ENCODE assay signal across 8 mouse cellular contexts in the genomic region with DNA sequence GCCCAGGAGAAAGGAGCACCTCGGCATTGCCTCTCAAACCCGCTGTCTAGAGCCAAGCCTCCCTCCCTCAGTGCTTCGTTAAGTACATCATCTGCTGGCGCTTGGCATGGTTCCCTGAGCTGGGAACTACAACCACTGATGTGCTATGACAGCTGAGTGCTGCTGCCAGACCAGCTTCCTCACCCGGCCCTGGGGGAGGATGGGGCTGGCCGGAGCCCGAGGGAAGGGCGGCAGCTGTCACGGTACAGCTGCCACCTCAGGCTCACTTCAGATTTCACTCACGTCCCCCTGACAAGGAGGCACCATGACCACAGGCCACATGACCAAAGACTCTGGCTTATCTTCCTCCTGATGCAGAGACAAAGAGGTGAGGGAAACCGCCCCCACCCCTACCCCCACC. TPM values are rescaled to one million over a fixed set of nuclear protein-coding genes. Genes with fewer than 3 reads are reported as not detected.
DNase-seq lines count a peak whose midpoint lies in the region; ATAC-seq and TF ChIP-seq lines count a peak whose summit lies in the region.

No protein-coding gene starts in this region.

- H3K27ac ChIP-seq in limb, embryonic 12.5 days = peak overlapping the region; percentile 59
- no peak overlapping the region for H3K27ac ChIP-seq in limb, embryonic 10.5 days
- H3K27ac ChIP-seq in hindbrain, postnatal 0 days = no peak overlapping the region
- H3K27ac ChIP-seq in left cerebral cortex, adult 2 months = no peak overlapping the region; the same call in 1 of the 2 replicates
- peak overlapping the region; percentile 77 for H3K27ac ChIP-seq in midbrain, embryonic 10.5 days (replicated peaks)
- H3K27ac ChIP-seq in stomach, embryonic 16.5 days (ENCODE audit: low read length) = peak overlapping the region; percentile 83

- no peak overlapping the region for H3K9ac ChIP-seq in limb, embryonic 12.5 days (replicated peaks)
- H3K9ac ChIP-seq in hindbrain, postnatal 0 days (replicated peaks; ENCODE audit: low read length) = no peak overlapping the region
- no peak overlapping the region for H3K9ac ChIP-seq in stomach, embryonic 16.5 days (ENCODE audit: low read length)

- no peak overlapping the region for H3K4me3 ChIP-seq in limb, embryonic 12.5 days (replicated peaks)
- no peak overlapping the region for H3K4me3 ChIP-seq in limb, embryonic 10.5 days
- no peak overlapping the region for H3K4me3 ChIP-seq in hindbrain, postnatal 0 days (ENCODE audit: low read length)
- no peak overlapping the region for H3K4me3 ChIP-seq in left cerebral cortex, adult 2 months
- no peak overlapping the region for H3K4me3 ChIP-seq in midbrain, embryonic 10.5 days
- no peak overlapping the region for H3K4me3 ChIP-seq in stomach, embryonic 16.5 days (replicated peaks; ENCODE audit: low read length)

- 21% methylated on average over 11 of the region's 11 CpGs for WGBS in limb, embryonic 12.5 days
- WGBS in limb, embryonic 10.5 days = 50% methylated on average over 11 of the region's 11 CpGs
- 14% methylated on average over 11 of the region's 11 CpGs for WGBS in hindbrain, postnatal 0 days
- 61% methylated on average over 11 of the region's 11 CpGs for WGBS in midbrain, embryonic 10.5 days
- 13% methylated on average over 11 of the region's 11 CpGs for WGBS in stomach, embryonic 16.5 days

- peak; percentile 58 for ATAC-seq in limb, embryonic 12.5 days (ENCODE audit: insufficient number of reproducible peaks, insufficient read depth, low FRiP score, low TSS enrichment, low read depth)
- peak; percentile 84 for ATAC-seq in hindbrain, postnatal 0 days
- ATAC-seq in stomach, embryonic 16.5 days (ENCODE audit: insufficient read depth, low FRiP score) = peak; percentile 48; the same call in 1 of the 2 replicates

- no peak for TF ChIP-seq CTCF in hindbrain, postnatal 0 days (IDR thresholded peaks at IDR 0.05; ENCODE audit: low read depth)
- TF ChIP-seq CTCF in left cerebral cortex, adult 2 months (IDR thresholded peaks at IDR 0.05) = no peak

- H3K36me3 ChIP-seq in limb, embryonic 12.5 days = no peaks in the 10 kb centered on the region
- peaks cover 10% of the 10 kb centered on the region for H3K36me3 ChIP-seq in limb, embryonic 10.5 days
- H3K36me3 ChIP-seq in hindbrain, postnatal 0 days (ENCODE audit: insufficient read depth, low read length) = no peaks in the 10 kb centered on the region
- H3K36me3 ChIP-seq in midbrain, embryonic 10.5 days = no peaks in the 10 kb centered on the region
- H3K36me3 ChIP-seq in stomach, embryonic 16.5 days (ENCODE audit: control insufficient read depth, insufficient read depth, low read length) = no peaks in the 10 kb centered on the region

- H3K4me2 ChIP-seq in limb, embryonic 12.5 days = no peak overlapping the region; the same call in 1 of the 2 replicates
- no peak overlapping the region for H3K4me2 ChIP-seq in hindbrain, postnatal 0 days (ENCODE audit: low read depth, low read length)
- H3K4me2 ChIP-seq in stomach, embryonic 16.5 days (ENCODE audit: low read depth, low read length) = peak overlapping the region; percentile 23

- no peak for DNase-seq in limb, embryonic 10.5 days (ENCODE audit: low spot score)
- peak; percentile 65 to 79 for DNase-seq in cerebellum, postnatal 14 days
- peak; percentile 79 to 84 for DNase-seq in gastrocnemius, postnatal 36 days
- peak; percentile 90 for DNase-seq in hindbrain, postnatal 0 days (ENCODE audit: low spot score)
- DNase-seq in left cerebral cortex, adult 2 months (ENCODE audit: extremely low spot score in 1 of 2, low spot score in 2 of 2) = peak; percentile 70 to 74
- peak; percentile 35 for DNase-seq in midbrain, embryonic 10.5 days (ENCODE audit: low spot score)

- intact Hi-C loops in gastrocnemius, postnatal 36 days (cut with DNase I) = loop anchor here (5.0 kb wide), 1 partner anchor 54 kb away; no protein-coding TSS in a partner anchor
- intact Hi-C loops in left cerebral cortex, adult 2 months (cut with DNase I) = no loop called here

- no peaks in the 10 kb centered on the region for H3K9me3 ChIP-seq in limb, embryonic 12.5 days
- H3K9me3 ChIP-seq in limb, embryonic 10.5 days (replicated peaks) = no peaks in the 10 kb centered on the region
- H3K9me3 ChIP-seq in hindbrain, postnatal 0 days (ENCODE audit: low read length) = no peaks in the 10 kb centered on the region
- H3K9me3 ChIP-seq in midbrain, embryonic 10.5 days (replicated peaks) = no peaks in the 10 kb centered on the region
- no peaks in the 10 kb centered on the region for H3K9me3 ChIP-seq in stomach, embryonic 16.5 days (replicated peaks; ENCODE audit: control insufficient read depth, low read length)

- H3K4me1 ChIP-seq in limb, embryonic 12.5 days (replicated peaks) = peaks cover 85% of the 10 kb centered on the region
- peaks cover 82% of the 10 kb centered on the region for H3K4me1 ChIP-seq in limb, embryonic 10.5 days
- H3K4me1 ChIP-seq in hindbrain, postnatal 0 days (ENCODE audit: insufficient read depth, low read length) = peaks cover 31% of the 10 kb centered on the region
- H3K4me1 ChIP-seq in midbrain, embryonic 10.5 days = peaks cover 57% of the 10 kb centered on the region
- H3K4me1 ChIP-seq in stomach, embryonic 16.5 days (ENCODE audit: control insufficient read depth, insufficient read depth, low read length) = peaks cover 52% of the 10 kb centered on the region

- H3K27me3 ChIP-seq in limb, embryonic 12.5 days = no peaks in the 10 kb centered on the region
- no peaks in the 10 kb centered on the region for H3K27me3 ChIP-seq in limb, embryonic 10.5 days (ENCODE audit: low read depth, poor library complexity, severe bottlenecking)
- no peaks in the 10 kb centered on the region for H3K27me3 ChIP-seq in hindbrain, postnatal 0 days (ENCODE audit: insufficient read depth, low read length)
- H3K27me3 ChIP-seq in midbrain, embryonic 10.5 days (ENCODE audit: low read depth, poor library complexity, severe bottlenecking) = no peaks in the 10 kb centered on the region
- H3K27me3 ChIP-seq in stomach, embryonic 16.5 days (ENCODE audit: control insufficient read depth, insufficient read depth, low read length) = no peaks in the 10 kb centered on the region

RNA-seq across cellular contexts. Expression of gene Shb, which starts 59.1 kb away (rescaled TPM):
- polyA plus RNA-seq in limb, embryonic 12.5 days (2016; fragmentation: Nextera tagmentation; extraction: Ambion mirVana) = 6.6 and 8.3 TPM in 2 replicates
- 4.3 and 4.8 TPM in 2 replicates for polyA plus RNA-seq in limb, embryonic 10.5 days (2016; fragmentation: Nextera tagmentation; extraction: Ambion mirVana)
- 1 to 10 TPM; 6.3 to 6.7 TPM for total RNA-seq in gastrocnemius, postnatal 36 days (2021)
- 29.0 and 33.6 TPM in 2 replicates for total RNA-seq in hindbrain, postnatal 0 days (2014; rRNA removed)
- 5.5 and 6.1 TPM in 2 replicates for polyA plus RNA-seq in hindbrain, postnatal 0 days (2015; fragmentation: Nextera tagmentation; extraction: Ambion mirVana)
- 10 to 100 TPM; 11.0 to 11.6 TPM for total RNA-seq in left cerebral cortex, adult 2 months (2021)
- 1.2 and 2.5 TPM in 2 replicates for polyA plus RNA-seq in midbrain, embryonic 10.5 days (2016; fragmentation: Nextera tagmentation; extraction: Ambion mirVana)
- 2.1 and 2.7 TPM in 2 replicates for polyA plus RNA-seq in stomach, embryonic 16.5 days (2015; fragmentation: Nextera tagmentation; extraction: Ambion mirVana)

Comparison
In these comparisons a context has a peak if more than half of its experiments do, and no peak if none do; other contexts are left out.
1. H3K27ac ChIP-seq: peak in limb, embryonic 12.5 days (single experiment), midbrain, embryonic 10.5 days (single experiment) and stomach, embryonic 16.5 days (single experiment); none in limb, embryonic 10.5 days (single experiment), hindbrain, postnatal 0 days (single experiment) and left cerebral cortex, adult 2 months (single experiment).
2. Peak in every context shown above with its lines, with median percentiles within 50 percentile points of each other: ATAC-seq.